Mouse (Mus musculus): ENCODE measurements around the gene Ranbp3. TPM values are rescaled to one million over a fixed set of nuclear protein-coding genes. Genes with fewer than 3 reads are reported as not detected.

Ranbp3 gene
- polyA plus RNA-seq, 1 experiment from 2014 or later: 49.6 TPM

- no peaks in the 10 kb centered on the region for H3K9me3 ChIP-seq (replicated peaks)
- WGBS (ENCODE audit: insufficient replicate concordance): 84% methylated on average over 4 of the region's 4 CpGs
- H3K9ac ChIP-seq: no peak overlapping the region
- H3K4me2 ChIP-seq: no peak overlapping the region
- peaks cover 15% of the 10 kb centered on the region for H3K4me1 ChIP-seq (replicated peaks)
- peaks cover 91% of the 10 kb centered on the region for H3K36me3 ChIP-seq
- no peaks in the 10 kb centered on the region for H3K27me3 ChIP-seq
- ATAC-seq (ENCODE audit: low read depth) (no peak), DNase-seq (no peak)
- no peak overlapping the region for H3K4me3 ChIP-seq (replicated peaks)
- H3K27ac ChIP-seq: no peak overlapping the region
Observed at GRCm38 (mm10) chr17:56708692-56709091, 35.6 kb downstream of the Ranbp3 start.

- no peak for ATAC-seq (ENCODE audit: low read depth)
- Histone ChIP-seq H3K27ac (no peak overlapping the region), H3K9me3 (replicated peaks) (no peaks in the 10 kb centered on the region), H3K27me3 (no peaks in the 10 kb centered on the region), H3K4me3 (replicated peaks) (no peak overlapping the region), H3K9ac (no peak overlapping the region), H3K36me3 (peaks cover 81% of the 10 kb centered on the region), H3K4me2 (no peak overlapping the region), H3K4me1 (replicated peaks) (peaks cover 15% of the 10 kb centered on the region)
- WGBS (ENCODE audit: insufficient replicate concordance): 89% methylated on average over 3 of the region's 3 CpGs
- DNase-seq: no peak
Observed at GRCm38 (mm10) chr17:56709708-56710107, 36.6 kb downstream of the Ranbp3 start.

GRCm38 (mm10) chr17:56715360-56715759, 42.3 kb downstream of the Ranbp3 start:
- Histone ChIP-seq H3K27ac (no peak overlapping the region), H3K36me3 (peaks cover 25% of the 10 kb centered on the region), H3K4me2 (peak overlapping the region; percentile 96; the same call in 1 of the 2 replicates), H3K4me1 (replicated peaks) (peaks cover 40% of the 10 kb centered on the region), H3K4me3 (replicated peaks) (no peak overlapping the region), H3K9me3 (replicated peaks) (no peaks in the 10 kb centered on the region), H3K9ac (0 out of 2 replicates have a peak overlapping the region, but pooled peaks have one; percentile 81), H3K27me3 (no peaks in the 10 kb centered on the region)
- DNase-seq (no peak), ATAC-seq (ENCODE audit: low read depth) (no peak)
- WGBS (ENCODE audit: insufficient replicate concordance): 55% methylated on average over 11 of the region's 11 CpGs

- Histone ChIP-seq H3K27ac (peak overlapping the region; percentile 70), H3K4me1 (replicated peaks) (peaks cover 40% of the 10 kb centered on the region), H3K36me3 (peaks cover 22% of the 10 kb centered on the region), H3K27me3 (no peaks in the 10 kb centered on the region), H3K9ac (peak overlapping the region; percentile 81), H3K4me3 (replicated peaks) (peak overlapping the region; percentile 87), H3K9me3 (replicated peaks) (no peaks in the 10 kb centered on the region), H3K4me2 (peak overlapping the region; percentile 96)
- ATAC-seq (ENCODE audit: low read depth) (no peak), DNase-seq (no peak)
- 25% methylated on average over 22 of the region's 22 CpGs for WGBS (ENCODE audit: insufficient replicate concordance)
Observed at GRCm38 (mm10) chr17:56715914-56716654, 43.0 kb downstream of the Ranbp3 start.

GRCm38 (mm10) chr17:56716655-56717362, 43.7 kb downstream of the Ranbp3 start:
- peak overlapping the region; percentile 96 for H3K4me2 ChIP-seq
- H3K36me3 ChIP-seq: peaks cover 22% of the 10 kb centered on the region
- H3K27ac ChIP-seq: peak overlapping the region; percentile 85
- under 1% methylated on average over 55 of the region's 55 CpGs for WGBS (ENCODE audit: insufficient replicate concordance)
- no peaks in the 10 kb centered on the region for H3K27me3 ChIP-seq
- H3K4me3 ChIP-seq (replicated peaks): peak overlapping the region; percentile 87
- peak overlapping the region; percentile 89 for H3K9ac ChIP-seq
- DNase-seq (peak; percentile 95), ATAC-seq (ENCODE audit: low read depth) (peak; percentile 85)
- peaks cover 40% of the 10 kb centered on the region for H3K4me1 ChIP-seq (replicated peaks)
- H3K9me3 ChIP-seq (replicated peaks): no peaks in the 10 kb centered on the region

GRCm38 (mm10) chr17:56717363-56718058, 44.4 kb downstream of the Ranbp3 start, which contains the start of the genes Ndufa11 and Vmac:
TSS of gene Ndufa11 (plus strand) at chr17:56717767.
TSS of gene Vmac (minus strand) at chr17:56718022.
- peak within 1 kb of the TSS; percentile 87 for H3K4me3 ChIP-seq (replicated peaks)
- ATAC-seq (ENCODE audit: low read depth) (peak; percentile 74), DNase-seq (peak; percentile 89)
- H3K36me3 ChIP-seq: peaks cover 22% of the 10 kb centered on the region
- H3K9ac ChIP-seq: peak within 1 kb of the TSS; percentile 89
- H3K4me2 ChIP-seq: peak within 1 kb of the TSS; percentile 96
- no peaks in the 10 kb centered on the region for H3K27me3 ChIP-seq
- peaks cover 40% of the 10 kb centered on the region for H3K4me1 ChIP-seq (replicated peaks)
- no peaks in the 10 kb centered on the region for H3K9me3 ChIP-seq (replicated peaks)
- peak within 1 kb of the TSS; percentile 85 for H3K27ac ChIP-seq
- WGBS (ENCODE audit: insufficient replicate concordance): under 1% methylated on average over 59 of the region's 59 CpGs

- H3K36me3 ChIP-seq: peaks cover 33% of the 10 kb centered on the region
- DNase-seq (no peak), ATAC-seq (ENCODE audit: low read depth) (no peak)
Observed at GRCm38 (mm10) chr17:56722441-56722840, 49.3 kb downstream of the Ranbp3 start.

GRCm38 (mm10) chr17:56723419-56724161, 50.5 kb downstream of the Ranbp3 start:
- Histone ChIP-seq H3K9ac (no peak overlapping the region), H3K9me3 (replicated peaks) (no peaks in the 10 kb centered on the region), H3K27ac (no peak overlapping the region), H3K36me3 (peaks cover 33% of the 10 kb centered on the region), H3K4me2 (no peak overlapping the region), H3K4me1 (replicated peaks) (peaks cover 34% of the 10 kb centered on the region), H3K4me3 (replicated peaks) (no peak overlapping the region), H3K27me3 (peaks cover 11% of the 10 kb centered on the region)
- DNase-seq (no peak), ATAC-seq (ENCODE audit: low read depth) (no peak)
- 83% methylated on average over 11 of the region's 11 CpGs for WGBS (ENCODE audit: insufficient replicate concordance)

More at GRCm38 (mm10) chr17:56722441-56722840, 49.3 kb downstream of the Ranbp3 start:
- no peaks in the 10 kb centered on the region for H3K9me3 ChIP-seq (replicated peaks)
- H3K4me2 ChIP-seq: no peak overlapping the region
- no peak overlapping the region for H3K9ac ChIP-seq
- peaks cover 29% of the 10 kb centered on the region for H3K4me1 ChIP-seq (replicated peaks)
- H3K27me3 ChIP-seq: peaks cover 3% of the 10 kb centered on the region; the same call in 1 of the 2 replicates
- 78% methylated on average over 5 of the region's 5 CpGs for WGBS (ENCODE audit: insufficient replicate concordance)
- H3K4me3 ChIP-seq (replicated peaks): no peak overlapping the region
- H3K27ac ChIP-seq: no peak overlapping the region

- H3K9me3 ChIP-seq (replicated peaks): no peaks in the 10 kb centered on the region
- WGBS (ENCODE audit: insufficient replicate concordance): 16% methylated on average over 7 of the region's 7 CpGs
- no peak for DNase-seq
- ATAC-seq (ENCODE audit: low read depth): no peak
- H3K36me3 ChIP-seq: peaks cover 18% of the 10 kb centered on the region
- 0 out of 2 replicates have a peak overlapping the region, but pooled peaks have one; percentile 17 for H3K9ac ChIP-seq
- no peak overlapping the region for H3K27ac ChIP-seq
- peak overlapping the region; percentile 34; the same call in 1 of the 2 replicates for H3K4me2 ChIP-seq
- H3K27me3 ChIP-seq: peaks cover 42% of the 10 kb centered on the region
- peaks cover 22% of the 10 kb centered on the region for H3K4me1 ChIP-seq (replicated peaks)
- no peak overlapping the region for H3K4me3 ChIP-seq (replicated peaks)
Observed at GRCm38 (mm10) chr17:56727029-56727649, 54.0 kb downstream of the Ranbp3 start.

GRCm38 (mm10) chr17:56727659-56728058, 54.6 kb downstream of the Ranbp3 start:
- peaks cover 47% of the 10 kb centered on the region for H3K27me3 ChIP-seq
- peaks cover 22% of the 10 kb centered on the region for H3K4me1 ChIP-seq (replicated peaks)
- no peaks in the 10 kb centered on the region for H3K9me3 ChIP-seq (replicated peaks)
- WGBS (ENCODE audit: insufficient replicate concordance): 11% methylated on average over 12 of the region's 12 CpGs
- peaks cover 13% of the 10 kb centered on the region for H3K36me3 ChIP-seq
- H3K4me3 ChIP-seq (replicated peaks): no peak overlapping the region
- peak overlapping the region; percentile 34 for H3K4me2 ChIP-seq
- H3K9ac ChIP-seq: peak overlapping the region; percentile 23; the same call in 1 of the 2 replicates
- DNase-seq (peak; percentile 64), ATAC-seq (ENCODE audit: low read depth) (peak; percentile 45; the same call in 1 of the 2 replicates)
- H3K27ac ChIP-seq: no peak overlapping the region
